Mouse (Mus musculus) E14TG2a.4 (cell line): ENCODE measurements around the gene Dirc2.

Experiments used
- CTCF ChIP-seq: conservative IDR thresholded peaks from 2 replicates; pipeline ENCODE4 v1.5.1; 2014; ENCODE audit warnings: low read length
- NANOG ChIP-seq: IDR thresholded peaks from 2 replicates; pipeline ENCODE4 v1.6.1; 2014; ENCODE audit warnings: borderline replicate concordance, low read length, mixed read lengths
- POU5F1 ChIP-seq: IDR thresholded peaks from 2 replicates; pipeline ENCODE4 v1.6.1; 2014; ENCODE audit warnings: low read length, borderline replicate concordance

DNA sequence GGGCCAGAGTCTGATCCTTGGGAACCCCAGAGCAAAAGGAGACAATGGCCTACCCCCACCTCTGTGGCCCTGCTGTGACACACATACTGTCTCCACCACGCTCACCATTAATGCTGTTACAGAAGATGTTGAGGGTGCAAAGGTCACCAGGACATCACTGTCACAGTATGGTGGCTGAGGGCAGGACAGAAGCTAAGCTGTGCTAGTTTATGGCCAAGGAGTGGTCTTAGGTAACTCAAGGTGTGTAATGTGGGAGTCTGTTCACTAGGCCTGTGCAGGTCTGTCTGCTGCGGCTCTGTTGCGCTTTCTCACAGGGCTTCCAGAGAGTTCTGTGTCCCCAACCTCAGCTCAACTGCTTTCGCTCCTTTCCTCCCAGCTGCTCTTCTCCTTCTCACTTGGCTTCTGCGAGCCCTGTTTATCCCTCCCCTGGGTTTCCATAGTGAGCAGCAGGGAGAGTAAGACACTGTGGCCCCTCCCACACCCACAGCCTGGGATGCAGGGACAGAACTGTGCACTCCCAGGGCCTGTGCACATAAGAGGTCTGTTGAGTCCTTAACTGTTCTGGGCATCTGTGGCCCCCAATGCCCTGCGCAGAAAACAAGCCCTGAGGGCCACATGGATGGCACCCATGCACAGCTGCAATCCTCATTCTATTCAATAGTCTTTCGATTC lies 30.9 kb downstream of the Dirc2 start:
- TF ChIP-seq CTCF (no peak), POU5F1 (no peak), NANOG (no peak)
